Mouse (Mus musculus) lung, postnatal 0 days (tissue): ENCODE measurements around the gene Csrnp3. TPM values are rescaled to one million over a fixed set of nuclear protein-coding genes. Genes with fewer than 3 reads are reported as not detected.

Source experiments
- ATAC-seq: fragments of 200-750 bp; cut with Nextera tagmentation; 2 replicates; pipeline ENCODE4 v1.8.0; 2017; ENCODE audit warnings: moderate library complexity
- DNase-seq: peaks from one replicate; pipeline ENCODE4 v3.0.0-alpha.2; 2016; ENCODE audit warnings: low spot score
- H3K27ac ChIP-seq: fragments of 300-500 bp; sonication (generic); 2 replicates; pipeline ENCODE4 v1.5.1; 2014; ENCODE audit warnings: antibody characterized with exemption, mild to moderate bottlenecking, low read length, mixed read lengths
- H3K27me3 ChIP-seq: fragments of 300-500 bp; sonication (generic); replicated peaks from 2 replicates; pipeline ENCODE4 v1.6.1; 2014; ENCODE audit warnings: low read length, mixed read lengths; ENCODE audit not compliant: insufficient read depth
- H3K36me3 ChIP-seq: fragments of 300-500 bp; sonication (generic); 2 replicates; pipeline ENCODE4 v1.6.1; 2014; ENCODE audit warnings: low read length, mixed read lengths; ENCODE audit not compliant: insufficient read depth
- H3K4me1 ChIP-seq: fragments of 300-500 bp; sonication (generic); 2 replicates; pipeline ENCODE4 v1.6.1; 2014; ENCODE audit warnings: antibody characterized with exemption, low read depth, low read length, mixed read lengths; ENCODE audit not compliant: insufficient read depth
- H3K4me2 ChIP-seq: fragments of 300-500 bp; sonication (generic); replicated peaks from 2 replicates; pipeline ENCODE4 v1.6.1; 2014; ENCODE audit warnings: low read depth, mild to moderate bottlenecking, low read length, moderate library complexity, mixed read lengths
- H3K4me3 ChIP-seq: fragments of 300-500 bp; sonication (generic); 2 replicates; pipeline ENCODE4 v1.5.1; 2014; ENCODE audit warnings: low read depth, low read length
- H3K9ac ChIP-seq: fragments of 300-500 bp; sonication (generic); replicated peaks from 2 replicates; pipeline ENCODE4 v1.6.1; 2014; ENCODE audit warnings: low read depth, mild to moderate bottlenecking
- H3K9me3 ChIP-seq: fragments of 300-500 bp; sonication (generic); 2 replicates; pipeline ENCODE4 v1.6.1; 2016; ENCODE audit warnings: low read length, mixed read lengths
- CTCF ChIP-seq: IDR thresholded peaks from 2 replicates; pipeline ENCODE4 v1.5.1; 2016; ENCODE audit warnings: antibody characterized with exemption, mild to moderate bottlenecking
- EP300 ChIP-seq: IDR thresholded peaks from 2 replicates; pipeline ENCODE4 v1.6.1; 2016; ENCODE audit warnings: antibody characterized with exemption, mild to moderate bottlenecking, control low read depth
- WGBS: fragments of 180-500 bp; shearing (Covaris S2); extraction: QIAGEN DNeasy Blood & Tissue Kit; methylation state at CpG from one replicate; pipeline ENCODE4 v1.1.7; 2014; 5-methylcytosine and 5-hydroxymethylcytosine counted together
- polyA plus RNA-seq: library from polyadenylated mRNA; unstranded; fragments of >200 nt; fragmentation: Nextera tagmentation; extraction: Ambion mirVana; gene quantifications from 2 replicates; pipeline ENCODE4 v1.2.1, GENCODE M21; 2015

Gene Csrnp3
- polyA plus RNA-seq, 1 experiment from 2014 or later: 0.06 TPM

GRCm38 (mm10) chr2:65826314-65826713, 19.3 kb upstream of the Csrnp3 start:
- no peaks in the 10 kb centered on the region for H3K36me3 ChIP-seq
- ATAC-seq (no peak), DNase-seq (no peak)
- TF ChIP-seq EP300 (no peak), CTCF (no peak)
- no peak overlapping the region for H3K4me3 ChIP-seq
- no peaks in the 10 kb centered on the region for H3K9me3 ChIP-seq
- no peak overlapping the region for H3K4me2 ChIP-seq
- WGBS: 78% methylated on average over 2 of the region's 2 CpGs
- H3K27ac ChIP-seq: no peak overlapping the region
- no peaks in the 10 kb centered on the region for H3K27me3 ChIP-seq
- no peaks in the 10 kb centered on the region for H3K4me1 ChIP-seq
- no peak overlapping the region for H3K9ac ChIP-seq

- 60% methylated on average over 6 of the region's 6 CpGs for WGBS
- H3K9ac ChIP-seq: no peak overlapping the region
Measured at GRCm38 (mm10) chr2:65826801-65827200, 18.8 kb upstream of the Csrnp3 start.

DNA sequence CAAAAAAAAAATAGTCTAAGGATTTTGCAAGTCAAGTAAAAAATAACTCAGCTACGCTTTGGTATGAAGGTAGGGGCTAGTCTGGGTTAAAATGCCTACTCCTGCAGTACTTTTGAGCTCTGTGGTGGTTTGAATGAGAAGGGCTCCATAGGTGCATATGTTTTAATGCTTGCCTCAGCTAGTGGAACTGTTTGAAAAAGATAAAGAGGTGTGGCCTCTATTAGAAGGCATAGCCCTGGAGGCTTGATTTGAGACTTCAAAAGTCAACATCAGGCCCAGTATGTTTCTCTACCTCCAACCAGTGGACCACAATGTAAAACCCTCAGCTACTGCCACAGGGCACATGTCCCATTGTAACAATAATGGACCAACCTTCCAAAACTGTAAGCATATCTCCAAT, 16.9 kb upstream of the Csrnp3 start:
- no peak for DNase-seq
- TF ChIP-seq EP300 (no peak), CTCF (no peak)
- Histone ChIP-seq H3K4me2 (no peak overlapping the region), H3K9ac (no peak overlapping the region), H3K9me3 (no peaks in the 10 kb centered on the region), H3K27me3 (no peaks in the 10 kb centered on the region), H3K4me1 (no peaks in the 10 kb centered on the region), H3K27ac (no peak overlapping the region), H3K4me3 (no peak overlapping the region), H3K36me3 (no peaks in the 10 kb centered on the region)
- ATAC-seq: no peak
- 96% methylated on average over 1 of the region's 1 CpGs for WGBS

More at GRCm38 (mm10) chr2:65826801-65827200, 18.8 kb upstream of the Csrnp3 start:
- no peak for ATAC-seq
- DNase-seq: no peak
- TF ChIP-seq EP300 (no peak), CTCF (no peak)
- H3K4me2 ChIP-seq: no peak overlapping the region
- H3K4me1 ChIP-seq: no peaks in the 10 kb centered on the region
- H3K36me3 ChIP-seq: no peaks in the 10 kb centered on the region
- no peaks in the 10 kb centered on the region for H3K9me3 ChIP-seq
- H3K27me3 ChIP-seq: no peaks in the 10 kb centered on the region
- H3K4me3 ChIP-seq: no peak overlapping the region
- H3K27ac ChIP-seq: no peak overlapping the region

- ATAC-seq: no peak
- TF ChIP-seq EP300 (no peak), CTCF (no peak)
- no peak for DNase-seq
Measured at GRCm38 (mm10) chr2:65832738-65833395, 12.7 kb upstream of the Csrnp3 start.

GRCm38 (mm10) chr2:65833421-65833820, 12.1 kb upstream of the Csrnp3 start:
- ATAC-seq (no peak), DNase-seq (no peak)
- WGBS: 66% methylated on average over 7 of the region's 7 CpGs
- no peak overlapping the region for H3K9ac ChIP-seq
- no peaks in the 10 kb centered on the region for H3K36me3 ChIP-seq
- H3K4me1 ChIP-seq: no peaks in the 10 kb centered on the region
- TF ChIP-seq CTCF (no peak), EP300 (no peak)
- no peak overlapping the region for H3K4me2 ChIP-seq
- no peak overlapping the region for H3K4me3 ChIP-seq
- no peaks in the 10 kb centered on the region for H3K27me3 ChIP-seq
- H3K9me3 ChIP-seq: no peaks in the 10 kb centered on the region
- no peak overlapping the region for H3K27ac ChIP-seq

More at GRCm38 (mm10) chr2:65832738-65833395, 12.7 kb upstream of the Csrnp3 start:
- H3K4me2 ChIP-seq: no peak overlapping the region
- 75% methylated on average over 11 of the region's 11 CpGs for WGBS
- no peak overlapping the region for H3K9ac ChIP-seq
- no peaks in the 10 kb centered on the region for H3K4me1 ChIP-seq
- no peaks in the 10 kb centered on the region for H3K36me3 ChIP-seq
- H3K4me3 ChIP-seq: no peak overlapping the region
- H3K27ac ChIP-seq: no peak overlapping the region
- no peaks in the 10 kb centered on the region for H3K9me3 ChIP-seq
- no peaks in the 10 kb centered on the region for H3K27me3 ChIP-seq

GRCm38 (mm10) chr2:65841606-65842005, 4.0 kb upstream of the Csrnp3 start:
- Histone ChIP-seq H3K9me3 (no peaks in the 10 kb centered on the region), H3K27me3 (no peaks in the 10 kb centered on the region), H3K9ac (no peak overlapping the region), H3K27ac (no peak overlapping the region), H3K4me2 (no peak overlapping the region), H3K36me3 (no peaks in the 10 kb centered on the region), H3K4me3 (no peak overlapping the region), H3K4me1 (no peaks in the 10 kb centered on the region)
- ATAC-seq (no peak), DNase-seq (no peak)
- no peak for TF ChIP-seq EP300
- no peak for TF ChIP-seq CTCF
- WGBS: 38% methylated on average over 3 of the region's 3 CpGs

GRCm38 (mm10) chr2:65842356-65842755, 3.2 kb upstream of the Csrnp3 start:
- DNase-seq: no peak

More at GRCm38 (mm10) chr2:65842356-65842755, 3.2 kb upstream of the Csrnp3 start:
- Histone ChIP-seq H3K9ac (no peak overlapping the region), H3K27me3 (no peaks in the 10 kb centered on the region), H3K27ac (no peak overlapping the region), H3K4me1 (no peaks in the 10 kb centered on the region), H3K9me3 (no peaks in the 10 kb centered on the region), H3K4me3 (no peak overlapping the region), H3K36me3 (no peaks in the 10 kb centered on the region), H3K4me2 (no peak overlapping the region)
- no peak for ATAC-seq
- TF ChIP-seq EP300 (no peak), CTCF (no peak)
- 26% methylated on average over 3 of the region's 3 CpGs for WGBS
